Mouse (Mus musculus): Measurements from ENCODE around the gene Ccz1. TPM values are rescaled to one million over a fixed set of nuclear protein-coding genes. Genes with fewer than 3 reads are reported as not detected.

Gene Ccz1
- total RNA-seq, 4 experiments from 2014 or later: 56.5 to 60.7 (median 60.2) TPM

Other genes starting within 250 kb of the Ccz1 start
- 10 to 100 TPM; 42.1 to 49.3 (median 45.2) TPM for gene Eif2ak1, start 197.1 kb downstream of the Ccz1 start, total RNA-seq (2022)
- under 1 TPM in 1 of 4 experiments, not detected in 3; 0.46 TPM for gene Ankrd61, start 117.2 kb downstream of the Ccz1 start, total RNA-seq (2022)
- 10 to 100 TPM; 32.7 to 36.5 (median 34.7) TPM for gene Aimp2, start 105.0 kb downstream of the Ccz1 start, total RNA-seq (2022)
- 10 to 100 TPM in 3 of 4 experiments, 1 to 10 TPM in 1; 8.4 to 19.3 (median 12.6) TPM for gene Pms2, start 104.9 kb downstream of the Ccz1 start, total RNA-seq (2022)
- under 1 TPM in 2 of 4 experiments, not detected in 2; 0.94 to 0.95 TPM for gene Gm42421, start 86.7 kb downstream of the Ccz1 start, total RNA-seq (2022)
- 10 to 100 TPM in 1 of 4 experiments, 1 to 10 TPM in 3; 3.2 to 20.5 (median 6.1) TPM for gene Rsph10b, start 81.8 kb downstream of the Ccz1 start, total RNA-seq (2022)
- not detected for gene Ocm, start 11.8 kb upstream of the Ccz1 start, total RNA-seq (2022)
- 10 to 100 TPM; 31.2 to 45.6 (median 38.8) TPM for gene Lmtk2, start 85.6 kb upstream of the Ccz1 start, total RNA-seq (2022)
- 1 to 10 TPM in 3 of 4 experiments, under 1 TPM in 1; 0.61 to 3.0 (median 2.3) TPM for gene Bhlha15, start 175.4 kb upstream of the Ccz1 start, total RNA-seq (2022)
- gene Tecpr1, start 208.7 kb upstream of the Ccz1 start, total RNA-seq (2022): 100 to 1,000 TPM; 113 to 201 (median 148) TPM
- 100 to 1,000 TPM; 101 to 135 (median 118) TPM for gene Bri3, start 229.6 kb upstream of the Ccz1 start, total RNA-seq (2022)

Data from adrenal gland, adult 8-10 months (tissue).